Mouse (Mus musculus) CH12.LX (cell line): Measurements from ENCODE around the gene Samd10.

Source experiments
- CHD2 ChIP-seq: IDR thresholded peaks from 2 replicates; pipeline ENCODE4 v1.6.1; 2011; ENCODE audit warnings: low read length, improper control_type of control experiment
- CTCF ChIP-seq, 2 experiments: IDR thresholded peaks in 1 of 2; conservative IDR thresholded peaks in 1 of 2; 2 replicates each; pipeline ENCODE4 v1.5.1; 2011 to 2012; ENCODE audit warnings: low read depth in 2 of 2, low read length in 2 of 2, improper control_type of control experiment in 1 of 2, inconsistent platforms in 1 of 2, mild to moderate bottlenecking in 1 of 2, moderate library complexity in 1 of 2
- ELF1 ChIP-seq: IDR thresholded peaks from 2 replicates; pipeline ENCODE4 v1.6.1; 2014; ENCODE audit warnings: low read depth, mild to moderate bottlenecking, inconsistent platforms, low read length, improper control_type of control experiment
- HCFC1 ChIP-seq: IDR thresholded peaks from 2 replicates; pipeline ENCODE4 v1.6.1; 2012; ENCODE audit warnings: low read depth, mild to moderate bottlenecking, inconsistent platforms, low read length, improper control_type of control experiment
- MAX ChIP-seq: IDR thresholded peaks from 2 replicates; pipeline ENCODE4 v1.6.1; 2011; ENCODE audit warnings: low read length, improper control_type of control experiment
- POLR2A ChIP-seq: IDR thresholded peaks from 2 replicates; pipeline ENCODE4 v1.6.1; 2011; ENCODE audit warnings: low read depth, mild to moderate bottlenecking, improper control_type of control experiment, low read length
- ZMIZ1 ChIP-seq: IDR thresholded peaks from 2 replicates; pipeline ENCODE4 v1.6.1; 2012; ENCODE audit warnings: low read depth, mild to moderate bottlenecking, inconsistent platforms, low read length, improper control_type of control experiment

GRCm38 (mm10) chr2:181623401-181623800 is 24.4 kb upstream of the Samd10 start:
- TF ChIP-seq HCFC1 (no peak), ELF1 (no peak), CTCF (conservative IDR thresholded peaks at IDR 0.05 in 1 of 2, IDR thresholded peaks at IDR 0.05 in 1 of 2; ENCODE audit: low read depth in 2 of 2, low read length in 2 of 2) (peak in 1 of 2 experiments; percentile 52; a peak in 2 of 4 replicates), ZMIZ1 (no peak), CHD2 (no peak), MAX (no peak), POLR2A (no peak)
